Mouse (Mus musculus): ENCODE results near the gene Arntl.

Arntl gene

DNA sequence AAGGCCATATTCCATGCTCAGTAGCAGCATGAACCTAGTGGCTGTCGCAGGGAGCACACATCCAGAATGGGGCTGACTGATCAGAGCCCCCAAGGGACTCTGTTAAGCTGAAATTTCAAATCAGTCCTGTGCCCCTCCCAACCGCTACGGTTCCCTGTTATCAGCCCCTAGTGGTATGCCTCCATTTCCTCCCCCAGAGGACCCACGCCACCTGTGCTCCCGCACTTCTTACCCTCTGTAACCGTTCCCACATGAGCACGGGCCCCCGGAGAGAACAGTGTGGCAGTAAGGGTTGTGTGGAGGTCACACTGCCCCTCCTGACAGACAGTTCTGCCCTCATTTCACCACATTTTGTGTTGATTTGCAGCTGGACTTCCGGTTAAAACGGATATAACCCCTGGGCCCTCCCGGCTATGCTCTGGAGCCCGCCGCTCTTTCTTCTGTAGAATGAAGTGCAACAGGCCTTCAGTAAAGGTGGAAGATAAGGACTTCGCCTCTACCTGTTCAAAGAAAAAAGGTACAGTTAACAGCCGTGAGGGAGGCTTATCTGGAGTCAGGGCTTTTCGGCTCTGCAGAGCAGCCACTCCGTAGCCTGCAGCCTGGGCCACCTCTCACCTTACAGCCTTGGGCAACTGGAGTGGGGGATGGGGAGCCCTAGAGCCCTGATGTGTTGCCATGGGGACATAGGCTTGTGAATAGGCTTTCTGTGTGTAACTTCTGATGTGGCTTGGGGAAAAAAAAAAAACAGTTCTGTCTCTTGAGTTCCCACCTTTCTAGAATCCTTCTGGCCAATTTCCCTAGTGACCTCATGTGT lies 88.0 kb downstream of the Arntl start:
- peak in 1 of 2 experiments; percentile 25 for DNase-seq

DNA sequence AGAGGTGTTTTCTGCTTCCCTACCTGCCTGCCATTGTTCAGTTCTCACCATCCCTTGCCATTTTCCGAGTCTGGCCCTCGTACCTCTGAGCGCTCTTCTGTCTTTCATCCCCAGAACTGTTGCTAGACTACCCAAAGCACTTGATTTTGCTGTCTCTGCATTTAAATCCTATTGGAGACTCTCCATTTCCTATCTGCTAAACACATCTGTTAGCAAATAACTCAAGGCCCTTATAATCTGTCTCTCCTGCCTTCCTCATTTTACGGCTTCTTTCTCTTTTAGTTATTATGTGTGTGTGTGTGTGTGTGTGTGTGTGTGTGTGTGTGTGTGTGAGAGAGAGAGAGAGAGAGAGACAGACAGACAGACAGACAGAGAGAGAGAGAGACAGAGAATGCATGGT lies 90.5 kb downstream of the Arntl start:
- DNase-seq = no peak

DNA sequence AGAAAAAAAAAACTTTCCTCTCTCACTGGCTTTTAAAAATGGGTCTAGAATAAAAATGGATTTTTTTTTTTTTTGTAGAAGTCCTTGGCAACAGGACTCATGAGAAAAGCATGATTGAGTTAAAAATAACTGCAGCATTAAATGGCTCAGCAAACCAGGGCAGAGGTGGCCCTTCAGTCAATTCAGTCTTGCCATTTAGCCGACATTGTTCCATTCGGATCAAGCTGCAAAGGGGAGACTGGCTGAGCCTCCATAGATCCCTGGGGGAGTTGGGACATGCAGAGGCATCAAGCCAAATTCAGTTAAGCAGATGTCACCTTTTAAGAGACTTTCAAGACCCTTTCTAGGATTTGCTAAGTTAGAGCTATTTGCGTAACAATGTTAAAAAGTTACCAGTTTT lies 102.9 kb downstream of the Arntl start:
- no peak for DNase-seq

DNA sequence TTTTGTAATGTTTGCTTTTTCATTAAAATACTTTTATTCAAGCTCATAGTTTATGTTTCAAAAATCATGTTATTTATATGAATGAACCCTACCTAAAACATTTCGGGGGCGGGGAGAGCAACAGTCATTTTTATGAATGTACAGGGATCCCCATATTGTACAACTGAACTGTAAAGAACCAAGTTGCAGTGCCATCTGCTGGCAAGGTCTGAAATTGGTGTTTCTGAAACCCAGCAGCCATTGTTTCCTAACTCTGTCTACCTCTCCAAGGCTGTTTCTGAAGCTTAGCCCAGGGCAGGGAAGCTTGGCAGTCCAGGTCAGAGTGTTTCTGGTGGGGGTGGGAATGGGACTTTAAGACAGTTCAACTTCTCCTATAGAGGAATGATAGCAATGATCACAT lies 104.5 kb downstream of the Arntl start:
- peak; percentile 77 for DNase-seq

DNA sequence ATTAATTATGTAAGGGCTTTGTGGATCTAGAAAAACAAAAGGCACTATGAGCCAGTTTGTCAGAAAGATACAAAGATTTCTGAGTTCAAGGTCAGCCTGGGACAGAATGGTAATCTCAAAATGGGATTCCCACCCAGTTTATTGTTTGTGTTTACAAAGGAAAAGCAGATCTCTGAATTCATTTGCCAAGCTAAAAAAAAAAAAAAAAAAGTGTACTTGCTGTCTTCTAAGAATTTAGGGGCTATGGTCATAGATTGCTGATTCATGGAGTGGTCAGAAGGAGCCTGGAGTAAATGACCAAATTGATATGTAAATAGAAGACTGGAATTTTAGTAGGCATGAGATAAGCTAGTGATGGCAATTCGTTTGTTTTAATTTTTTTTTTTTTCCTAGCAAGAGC lies 112.9 kb downstream of the Arntl start:
- DNase-seq = no peak

DNA sequence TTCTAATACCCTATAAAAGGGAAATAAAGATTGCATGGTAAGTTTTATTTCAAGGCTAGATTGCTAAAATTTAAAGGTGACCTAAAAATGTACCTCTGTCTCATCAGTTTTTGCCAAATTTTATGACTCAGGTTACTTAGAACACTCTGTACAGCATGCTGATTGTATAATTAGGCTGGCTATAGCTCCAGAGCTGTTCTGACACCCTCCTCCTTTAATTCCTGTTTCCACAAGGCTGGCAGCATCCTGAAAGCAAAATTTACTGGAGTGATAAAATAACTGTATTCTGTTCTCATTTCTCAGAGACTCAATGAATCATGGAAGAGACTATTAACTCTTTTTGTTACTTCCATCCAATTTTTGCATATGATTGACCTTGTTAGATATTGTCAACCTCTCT lies 126.8 kb downstream of the Arntl start:
- no peak for DNase-seq

DNA sequence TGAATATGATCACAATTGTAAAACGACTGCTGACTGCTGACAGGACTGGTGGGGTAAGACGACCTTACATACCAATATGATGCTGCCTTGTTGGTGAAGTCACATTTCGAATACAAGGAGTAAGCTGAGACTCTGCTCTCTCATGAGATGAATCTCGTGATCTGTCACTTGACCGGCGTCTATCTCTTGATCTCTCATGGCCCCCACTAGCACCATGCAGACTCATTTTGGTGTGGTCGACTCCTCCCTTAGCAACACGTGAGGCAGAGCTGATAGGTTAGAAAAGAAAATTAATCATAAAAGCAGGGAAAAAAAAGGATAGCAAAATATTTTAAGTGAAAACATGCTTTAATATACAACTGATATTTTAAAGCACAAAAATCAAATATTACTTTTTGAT lies 128.0 kb downstream of the Arntl start:
- DNase-seq = no peak

DNA sequence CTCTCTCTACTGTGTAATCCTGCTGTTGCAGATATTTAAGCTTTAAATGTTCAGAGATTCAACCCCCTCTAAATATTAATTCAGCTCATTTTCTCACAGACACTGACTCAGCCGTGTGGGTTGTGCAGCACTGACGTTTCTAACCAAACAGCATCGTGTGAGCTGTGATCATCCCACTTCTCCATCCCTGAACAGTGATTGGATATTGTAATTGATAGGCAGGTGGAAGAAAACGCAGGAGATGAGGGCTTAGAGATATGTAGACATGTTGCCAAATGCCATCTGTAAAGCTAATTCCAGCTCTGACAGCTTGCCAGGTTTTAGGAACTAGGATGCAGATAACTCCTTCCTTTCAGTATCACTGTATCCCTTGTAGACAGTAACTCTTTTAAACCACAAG lies 140.0 kb downstream of the Arntl start:
- DNase-seq = no peak

DNA sequence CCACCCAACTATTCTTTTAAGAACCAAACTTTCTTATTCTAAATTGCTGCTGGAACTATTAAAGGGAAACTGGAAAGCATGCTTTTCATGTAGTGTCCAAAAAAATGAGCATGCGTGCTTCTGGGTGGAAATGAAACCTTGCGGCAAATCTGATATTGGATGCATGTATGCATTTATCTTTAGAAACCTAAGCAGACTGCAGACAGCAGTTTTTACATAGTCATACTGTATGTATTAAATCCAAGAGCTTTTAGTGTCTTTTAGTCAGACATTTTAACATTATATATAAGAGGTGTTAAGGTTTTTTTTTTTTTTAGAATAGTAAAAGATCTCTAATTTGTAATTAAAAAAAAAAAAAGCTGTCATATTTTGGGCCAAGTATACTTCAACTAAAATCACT lies 140.4 kb downstream of the Arntl start:
- DNase-seq = no peak

DNA sequence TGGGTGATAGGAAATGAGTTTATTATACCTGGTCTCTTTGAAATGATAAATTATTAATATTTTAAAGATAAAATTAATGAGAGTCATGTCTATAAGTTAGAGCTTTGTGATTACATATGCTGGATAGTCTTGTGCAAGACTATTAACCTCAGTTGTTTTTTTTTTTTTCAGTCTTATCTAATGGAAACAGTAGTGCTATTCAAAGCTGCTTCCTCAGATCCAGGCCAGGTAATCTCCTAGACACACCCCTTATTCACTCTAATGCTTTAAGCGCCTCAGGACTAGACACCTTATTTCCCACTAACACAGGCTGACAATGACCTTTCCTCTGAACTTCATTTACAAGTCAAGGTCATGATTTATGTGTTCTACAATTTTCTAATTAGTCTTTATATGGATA lies 141.8 kb downstream of the Arntl start:
- DNase-seq = no peak
